Mouse (Mus musculus) heart, postnatal 25 days (tissue): ENCODE data around the gene Gin1. TPM values are rescaled to one million over a fixed set of nuclear protein-coding genes. Genes with fewer than 3 reads are reported as not detected.

Experiments
- total RNA-seq, 2 experiments: library from RNA; stranded (reverse); gene quantifications; 2 replicates each; pipeline ENCODE4 v1.2.3; 2021

Gene Gin1
- total RNA-seq, 2 experiments from 2014 or later: 8.3 to 8.4 TPM

Other genes with a start within 250 kb of the Gin1 start
- 1 to 10 TPM; 4.0 TPM for gene D1Ertd622e, start 108.1 kb upstream of the Gin1 start, total RNA-seq
- gene Ppip5k2, start 239 bp downstream of the Gin1 start, total RNA-seq: 10 to 100 TPM; 79.9 to 85.0 TPM